Mouse (Mus musculus): ENCODE measurements around the gene Tnfsf12. TPM values are rescaled to one million over a fixed set of nuclear protein-coding genes. Genes with fewer than 3 reads are reported as not detected.
"Not testable (repeated sequence)": the region's sequence is repeated elsewhere in the genome, so short reads cannot be mapped to it uniquely, and the experiment has no call there.

Tnfsf12 gene
- polyA plus RNA-seq, 1 experiment from 2014 or later, result 1.2 TPM

GRCm38 (mm10) chr11:69702886-69703285 is 7.2 kb upstream of the Tnfsf12 start:
- not testable (repeated sequence) for H3K27me3 ChIP-seq (ENCODE audit: low read depth, poor library complexity, severe bottlenecking); H3K27ac ChIP-seq (replicated peaks); H3K36me3 ChIP-seq; H3K9me3 ChIP-seq (replicated peaks); H3K4me3 ChIP-seq; DNase-seq (ENCODE audit: low spot score); H3K4me1 ChIP-seq
- WGBS, result 97% methylated on average over 10 of the region's 10 CpGs

GRCm38 (mm10) chr11:69699595-69699994 is 3.9 kb upstream of the Tnfsf12 start:
- peaks cover 10% of the 10 kb centered on the region; the same call in 1 of the 2 replicates for H3K27me3 ChIP-seq (ENCODE audit: low read depth, poor library complexity, severe bottlenecking)
- WGBS, result 77% methylated on average over 1 of the region's 1 CpGs
- no peak overlapping the region for H3K4me3 ChIP-seq
- H3K27ac ChIP-seq (replicated peaks), result no peak overlapping the region
- no peak for DNase-seq (ENCODE audit: low spot score)
- H3K36me3 ChIP-seq, result no peaks in the 10 kb centered on the region
- H3K9me3 ChIP-seq (replicated peaks), result no peaks in the 10 kb centered on the region
- peaks cover 14% of the 10 kb centered on the region for H3K4me1 ChIP-seq

GRCm38 (mm10) chr11:69698574-69698973 is 2.9 kb upstream of the Tnfsf12 start:
- DNase-seq (ENCODE audit: low spot score), result no peak
- H3K36me3 ChIP-seq, result no peaks in the 10 kb centered on the region
- H3K4me1 ChIP-seq, result peaks cover 14% of the 10 kb centered on the region
- no peak overlapping the region for H3K27ac ChIP-seq (replicated peaks)
- H3K27me3 ChIP-seq (ENCODE audit: low read depth, poor library complexity, severe bottlenecking), result peaks cover 13% of the 10 kb centered on the region; the same call in 1 of the 2 replicates
- WGBS, result 70% methylated on average over 5 of the region's 5 CpGs
- H3K4me3 ChIP-seq, result no peak overlapping the region
- H3K9me3 ChIP-seq (replicated peaks), result no peaks in the 10 kb centered on the region

GRCm38 (mm10) chr11:69697396-69697795 is 1.7 kb upstream of the Tnfsf12 start:
- no peak overlapping the region for H3K4me3 ChIP-seq
- no peak for DNase-seq (ENCODE audit: low spot score)
- H3K9me3 ChIP-seq (replicated peaks), result no peaks in the 10 kb centered on the region
- H3K27ac ChIP-seq (replicated peaks), result no peak overlapping the region
- no peaks in the 10 kb centered on the region for H3K36me3 ChIP-seq
- peaks cover 14% of the 10 kb centered on the region for H3K4me1 ChIP-seq
- 93% methylated on average over 3 of the region's 3 CpGs for WGBS
- peaks cover 13% of the 10 kb centered on the region; the same call in 1 of the 2 replicates for H3K27me3 ChIP-seq (ENCODE audit: low read depth, poor library complexity, severe bottlenecking)

GRCm38 (mm10) chr11:69695046-69695360 is 646 bp downstream of the Tnfsf12 start:
- Histone ChIP-seq H3K4me3 (peak overlapping the region; percentile 68), H3K4me1 (peaks cover 14% of the 10 kb centered on the region), H3K27ac (replicated peaks) (peak overlapping the region; percentile 87; the same call in 1 of the 2 replicates), H3K27me3 (ENCODE audit: low read depth, poor library complexity, severe bottlenecking) (peaks cover 13% of the 10 kb centered on the region; the same call in 1 of the 2 replicates), H3K9me3 (replicated peaks) (no peaks in the 10 kb centered on the region), H3K36me3 (no peaks in the 10 kb centered on the region)
- WGBS, result 29% methylated on average over 6 of the region's 6 CpGs
- no peak for DNase-seq (ENCODE audit: low spot score)

GRCm38 (mm10) chr11:69693421-69693965 is 2.2 kb downstream of the Tnfsf12 start:
- peaks cover 13% of the 10 kb centered on the region; the same call in 1 of the 2 replicates for H3K27me3 ChIP-seq (ENCODE audit: low read depth, poor library complexity, severe bottlenecking)
- DNase-seq (ENCODE audit: low spot score), result no peak
- H3K9me3 ChIP-seq (replicated peaks), result no peaks in the 10 kb centered on the region
- H3K27ac ChIP-seq (replicated peaks), result no peak overlapping the region
- H3K4me1 ChIP-seq, result peaks cover 14% of the 10 kb centered on the region
- 60% methylated on average over 11 of the region's 11 CpGs for WGBS
- no peaks in the 10 kb centered on the region for H3K36me3 ChIP-seq
- no peak overlapping the region for H3K4me3 ChIP-seq

GRCm38 (mm10) chr11:69692863-69693262 is 2.8 kb downstream of the Tnfsf12 start:
- Histone ChIP-seq H3K36me3 (no peaks in the 10 kb centered on the region), H3K4me3 (no peak overlapping the region), H3K9me3 (replicated peaks) (no peaks in the 10 kb centered on the region), H3K27ac (replicated peaks) (no peak overlapping the region), H3K27me3 (ENCODE audit: low read depth, poor library complexity, severe bottlenecking) (peaks cover 13% of the 10 kb centered on the region; the same call in 1 of the 2 replicates), H3K4me1 (peaks cover 14% of the 10 kb centered on the region)
- no peak for DNase-seq (ENCODE audit: low spot score)
- WGBS, result 90% methylated on average over 6 of the region's 6 CpGs

- WGBS, result 86% methylated on average over 9 of the region's 9 CpGs
Measured at GRCm38 (mm10) chr11:69692196-69692811, 3.3 kb downstream of the Tnfsf12 start.

GRCm38 (mm10) chr11:69689891-69690290 is 5.8 kb downstream of the Tnfsf12 start:
- no peaks in the 10 kb centered on the region for H3K9me3 ChIP-seq (replicated peaks)
- peaks cover 20% of the 10 kb centered on the region; the same call in 1 of the 2 replicates for H3K27me3 ChIP-seq (ENCODE audit: low read depth, poor library complexity, severe bottlenecking)
- H3K4me3 ChIP-seq, result no peak overlapping the region
- WGBS, result 100% methylated on average over 1 of the region's 1 CpGs
- no peak for DNase-seq (ENCODE audit: low spot score)
- peaks cover 24% of the 10 kb centered on the region for H3K4me1 ChIP-seq
- peak overlapping the region; percentile 23; the same call in 1 of the 2 replicates for H3K27ac ChIP-seq (replicated peaks)
- H3K36me3 ChIP-seq, result no peaks in the 10 kb centered on the region

More at GRCm38 (mm10) chr11:69692196-69692811, 3.3 kb downstream of the Tnfsf12 start:
- peaks cover 13% of the 10 kb centered on the region; the same call in 1 of the 2 replicates for H3K27me3 ChIP-seq (ENCODE audit: low read depth, poor library complexity, severe bottlenecking)
- no peak for DNase-seq (ENCODE audit: low spot score)
- no peak overlapping the region for H3K27ac ChIP-seq (replicated peaks)
- H3K4me3 ChIP-seq, result no peak overlapping the region
- no peaks in the 10 kb centered on the region for H3K9me3 ChIP-seq (replicated peaks)
- H3K4me1 ChIP-seq, result peaks cover 14% of the 10 kb centered on the region
- H3K36me3 ChIP-seq, result no peaks in the 10 kb centered on the region

GRCm38 (mm10) chr11:69687061-69687460 is 8.6 kb downstream of the Tnfsf12 start:
- peaks cover 25% of the 10 kb centered on the region for H3K27me3 ChIP-seq (ENCODE audit: low read depth, poor library complexity, severe bottlenecking)
- no peaks in the 10 kb centered on the region for H3K9me3 ChIP-seq (replicated peaks)
- no peak for DNase-seq (ENCODE audit: low spot score)
- no peaks in the 10 kb centered on the region for H3K36me3 ChIP-seq
- H3K4me1 ChIP-seq, result peaks cover 36% of the 10 kb centered on the region
- 58% methylated on average over 5 of the region's 5 CpGs for WGBS
- peak overlapping the region; percentile 12; the same call in 1 of the 2 replicates for H3K4me3 ChIP-seq
- no peak overlapping the region for H3K27ac ChIP-seq (replicated peaks)

GRCm38 (mm10) chr11:69686377-69686776 is 9.3 kb downstream of the Tnfsf12 start:
- H3K27ac ChIP-seq (replicated peaks), result no peak overlapping the region; the same call in 1 of the 2 replicates
- H3K4me1 ChIP-seq, result peaks cover 40% of the 10 kb centered on the region
- H3K4me3 ChIP-seq, result no peak overlapping the region
- DNase-seq (ENCODE audit: low spot score), result no peak
- H3K36me3 ChIP-seq, result no peaks in the 10 kb centered on the region
- WGBS, result 14% methylated on average over 4 of the region's 4 CpGs
- H3K9me3 ChIP-seq (replicated peaks), result no peaks in the 10 kb centered on the region
- H3K27me3 ChIP-seq (ENCODE audit: low read depth, poor library complexity, severe bottlenecking), result peaks cover 25% of the 10 kb centered on the region

- no peak for DNase-seq (ENCODE audit: low spot score)
- 66% methylated on average over 10 of the region's 10 CpGs for WGBS
- Histone ChIP-seq H3K4me1 (peaks cover 48% of the 10 kb centered on the region), H3K36me3 (no peaks in the 10 kb centered on the region), H3K27me3 (ENCODE audit: low read depth, poor library complexity, severe bottlenecking) (peaks cover 25% of the 10 kb centered on the region), H3K27ac (replicated peaks) (peak within 1 kb of the TSS; percentile 30; the same call in 1 of the 2 replicates), H3K4me3 (0 out of 2 replicates have a peak within 1 kb of the TSS, but pooled peaks have one; percentile 8), H3K9me3 (replicated peaks) (no peaks in the 10 kb centered on the region)
Measured at GRCm38 (mm10) chr11:69685526-69686148, 10.0 kb downstream of the Tnfsf12 start, which contains the start of gene Tnfsf13. Gene Tnfsf13, minus strand, starts transcription at chr11:69685784.

GRCm38 (mm10) chr11:69684936-69685335 is 10.7 kb downstream of the Tnfsf12 start:
- WGBS, result 81% methylated on average over 6 of the region's 6 CpGs
- Histone ChIP-seq H3K27ac (replicated peaks) (0 out of 2 replicates have a peak overlapping the region, but pooled peaks have one; percentile 30), H3K4me1 (peaks cover 55% of the 10 kb centered on the region), H3K36me3 (peaks cover 7% of the 10 kb centered on the region), H3K27me3 (ENCODE audit: low read depth, poor library complexity, severe bottlenecking) (peaks cover 25% of the 10 kb centered on the region), H3K9me3 (replicated peaks) (no peaks in the 10 kb centered on the region), H3K4me3 (0 out of 2 replicates have a peak overlapping the region, but pooled peaks have one; percentile 8)
- no peak for DNase-seq (ENCODE audit: low spot score)

All from midbrain, embryonic 10.5 days (tissue).